Mouse (Mus musculus) liver, postnatal 0 days (tissue): Measurements from ENCODE around the gene Trpv1.

Experiments used
- CTCF ChIP-seq: sonication (generic); IDR thresholded peaks from 2 replicates; pipeline ENCODE4 v1.5.1; 2016; ENCODE audit warnings: antibody characterized with exemption, low read depth
- EP300 ChIP-seq: IDR thresholded peaks from 2 replicates; pipeline ENCODE4 v1.6.1; 2016; ENCODE audit warnings: antibody characterized with exemption, low read depth, mild to moderate bottlenecking

- no peak for TF ChIP-seq CTCF
- TF ChIP-seq EP300, result no peak
Observed at GRCm38 (mm10) chr11:73257362-73257945, 23.4 kb downstream of the Trpv1 start.
